Mouse (Mus musculus): Measurements from ENCODE around the gene Spindoc.
A peak's percentile ranks its signal among the peaks of the same experiment; 100 is the strongest.

Spindoc gene

DNA sequence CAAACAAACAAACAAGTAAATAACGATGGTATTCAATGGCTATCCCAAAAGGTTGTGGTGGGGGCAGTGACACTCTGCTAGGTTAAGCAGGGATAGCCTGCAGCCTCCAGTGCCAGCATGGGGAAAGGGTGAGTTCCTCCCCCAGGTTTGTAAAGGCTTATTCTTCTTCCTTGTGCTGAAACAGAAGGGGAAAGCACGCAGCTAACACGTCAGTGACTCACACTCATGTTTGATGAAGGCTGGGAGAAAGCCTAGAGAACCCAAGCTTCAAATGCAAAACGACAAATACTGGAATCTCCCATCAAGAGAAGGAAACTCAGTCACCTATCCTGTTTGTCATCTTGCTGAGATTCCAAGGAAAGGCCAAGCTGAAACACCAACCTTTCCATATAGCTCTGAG is 47.1 kb downstream of the Spindoc start:
- no peak for DNase-seq (ENCODE audit: low read depth)

DNA sequence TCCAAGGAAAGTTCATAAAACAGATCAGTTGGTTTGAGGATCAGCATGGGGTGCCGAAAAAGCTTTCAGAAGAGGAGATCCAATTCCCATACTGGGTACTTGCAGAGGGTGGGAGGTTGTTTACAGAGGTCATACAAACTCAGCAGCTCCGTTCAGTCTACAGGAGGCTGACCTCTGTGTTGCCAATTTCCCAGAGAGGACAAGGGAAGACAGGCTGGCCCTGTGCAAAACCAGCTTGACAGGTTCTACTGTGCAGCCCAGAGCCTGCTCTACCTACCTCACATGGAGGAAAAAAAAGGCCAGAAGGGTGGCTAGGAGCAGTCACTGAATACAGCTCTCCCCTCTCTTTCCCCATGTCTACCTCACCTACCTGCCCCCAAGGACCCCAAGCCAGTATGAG is 48.7 kb downstream of the Spindoc start:
- no peak for DNase-seq (ENCODE audit: low read depth)

DNA sequence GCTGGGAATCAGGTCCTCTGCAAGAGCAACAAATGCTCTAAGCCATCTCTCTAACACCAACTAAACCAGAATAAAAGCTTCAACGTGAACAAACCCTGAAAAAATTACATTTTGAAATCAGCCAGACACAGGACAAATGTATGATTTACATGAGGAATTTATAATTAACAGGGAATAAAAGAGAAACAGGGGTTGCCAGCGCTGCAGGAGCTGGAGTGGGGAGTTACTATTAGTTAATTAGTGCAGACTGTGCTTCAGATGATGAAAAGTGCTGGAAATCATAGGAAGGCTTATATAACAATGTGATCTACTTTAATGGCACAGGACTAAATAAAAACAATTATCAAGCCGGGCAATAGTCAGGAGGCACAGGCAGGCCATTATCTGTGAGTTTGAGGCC is 61.4 kb downstream of the Spindoc start:
- no peak for DNase-seq (ENCODE audit: low read depth)

DNA sequence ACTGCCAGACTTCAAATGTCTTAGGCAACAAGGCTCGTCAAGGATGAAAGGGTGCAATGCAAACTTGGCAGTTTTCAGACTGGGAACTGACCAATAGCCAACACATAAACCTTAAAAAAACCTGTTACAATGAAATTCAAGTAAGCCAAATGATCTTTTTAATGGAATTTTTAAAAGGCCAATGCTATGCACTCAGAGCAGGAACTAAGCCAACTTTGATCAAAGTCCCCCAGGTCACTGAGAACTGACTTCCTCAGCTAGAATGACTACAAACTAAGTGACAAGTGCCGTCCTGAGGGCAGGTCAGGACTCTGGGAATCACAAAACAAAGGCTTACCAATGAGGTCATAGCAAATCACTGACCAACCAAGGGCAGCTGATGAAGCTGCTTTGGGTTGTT is 62.6 kb downstream of the Spindoc start:
- no peak for DNase-seq (ENCODE audit: low read depth)

DNA sequence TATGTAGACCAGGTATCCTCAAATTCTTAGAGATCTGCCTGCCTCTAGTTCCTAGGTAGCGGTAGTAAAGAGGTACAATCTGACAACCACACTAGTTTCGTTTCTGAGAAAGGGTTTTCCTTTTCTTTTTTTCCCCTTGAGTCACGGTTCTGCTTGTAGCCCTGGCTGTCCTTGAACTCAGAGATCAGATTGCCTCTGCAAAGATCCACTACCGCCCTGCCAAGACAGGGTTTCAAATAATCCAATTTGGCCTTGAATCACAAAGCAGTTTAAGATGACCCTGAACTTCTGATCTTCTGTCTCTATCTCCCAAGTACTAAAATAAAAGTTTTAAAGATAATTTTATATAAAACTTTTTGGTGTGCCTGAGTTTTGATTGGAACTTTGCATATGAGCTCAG is 65.1 kb downstream of the Spindoc start:
- DNase-seq (ENCODE audit: low read depth): no peak

DNA sequence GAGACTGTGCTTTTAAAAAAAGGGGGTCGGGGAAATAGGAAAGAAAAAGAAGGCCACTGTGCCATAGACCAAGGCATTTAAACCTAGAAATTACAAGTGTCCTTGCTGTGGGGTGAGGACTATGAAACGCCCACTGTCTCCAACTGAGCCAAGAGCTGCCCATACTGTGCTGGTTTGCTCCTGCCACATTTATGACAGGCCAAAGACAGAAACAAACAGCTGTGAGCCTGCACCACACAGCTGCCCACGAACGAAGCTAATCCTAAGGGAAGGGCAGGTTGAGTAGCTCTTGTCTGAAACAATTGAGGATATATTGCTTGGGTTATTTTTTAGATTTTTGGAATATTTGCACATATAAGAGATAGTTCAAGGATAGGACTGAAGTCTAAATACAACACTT is 66.0 kb downstream of the Spindoc start:
- DNase-seq (ENCODE audit: low read depth): no peak

DNA sequence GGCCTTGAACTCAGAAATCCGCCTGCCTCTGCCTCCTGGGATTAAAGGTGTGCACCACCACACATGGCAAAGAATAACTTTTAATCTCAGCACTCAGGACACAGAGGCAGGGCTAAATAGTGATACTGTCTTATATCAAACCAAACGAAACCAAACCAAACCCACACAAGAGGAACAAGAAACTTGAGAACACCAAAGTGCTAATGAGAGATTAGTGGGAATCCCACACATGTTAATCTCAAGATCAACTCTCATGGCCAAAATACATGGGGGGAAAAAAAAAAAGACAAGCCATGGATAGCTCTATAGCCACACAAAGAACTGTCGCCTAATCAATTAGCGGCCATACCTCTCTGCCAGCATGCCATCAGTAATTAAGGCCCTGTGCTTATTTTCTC is 67.2 kb downstream of the Spindoc start:
- DNase-seq (ENCODE audit: low read depth): no peak

DNA sequence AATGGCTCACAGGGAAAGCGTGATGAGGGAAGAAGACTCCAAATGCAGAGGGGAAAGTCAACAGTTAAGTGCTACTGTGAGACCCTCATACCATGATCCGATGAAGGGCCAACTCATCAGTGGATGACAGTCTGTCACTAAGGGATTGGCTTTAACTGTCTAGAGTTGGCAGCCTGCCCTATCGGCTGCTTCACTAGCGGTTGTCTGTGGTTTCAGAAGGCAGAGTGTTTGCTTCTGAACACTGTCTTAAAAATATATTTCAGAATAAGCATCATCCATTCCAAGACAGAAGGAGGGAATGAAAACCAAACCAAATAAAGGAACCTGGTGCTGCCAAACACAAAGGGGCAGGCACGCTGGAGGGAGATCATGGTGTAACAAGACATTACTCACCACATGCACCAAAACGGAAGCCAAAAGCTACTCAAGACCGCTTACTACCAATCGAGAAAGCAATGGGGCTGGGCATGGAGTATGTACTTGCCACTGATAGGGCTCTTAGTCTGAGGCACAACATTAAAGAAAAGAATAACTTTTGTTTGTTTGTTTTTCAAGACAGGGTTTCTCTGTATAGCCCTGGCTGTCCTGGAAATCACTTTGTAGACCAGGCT is 67.7 kb downstream of the Spindoc start:
- no peak for DNase-seq (ENCODE audit: low read depth)

DNA sequence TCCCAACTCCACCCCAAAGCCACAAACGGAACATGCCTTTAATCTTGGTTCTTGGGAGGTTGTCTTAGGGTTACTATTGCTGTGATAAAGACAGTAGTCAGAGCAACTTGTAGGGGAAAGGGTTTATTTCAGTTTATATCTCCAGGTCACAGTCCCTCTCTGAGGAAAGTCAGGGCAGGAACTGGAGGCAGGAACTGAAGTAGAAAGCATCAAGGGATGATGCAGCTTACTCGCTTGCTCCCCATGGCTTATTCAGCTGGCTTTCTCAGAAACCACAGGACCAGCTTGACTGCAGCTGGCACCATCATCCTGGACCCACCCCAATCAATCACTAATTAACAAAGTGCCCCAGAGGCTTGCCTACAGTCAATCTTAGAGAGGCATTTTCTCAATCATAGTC is 69.1 kb downstream of the Spindoc start:
- no peak for DNase-seq (ENCODE audit: low read depth)

DNA sequence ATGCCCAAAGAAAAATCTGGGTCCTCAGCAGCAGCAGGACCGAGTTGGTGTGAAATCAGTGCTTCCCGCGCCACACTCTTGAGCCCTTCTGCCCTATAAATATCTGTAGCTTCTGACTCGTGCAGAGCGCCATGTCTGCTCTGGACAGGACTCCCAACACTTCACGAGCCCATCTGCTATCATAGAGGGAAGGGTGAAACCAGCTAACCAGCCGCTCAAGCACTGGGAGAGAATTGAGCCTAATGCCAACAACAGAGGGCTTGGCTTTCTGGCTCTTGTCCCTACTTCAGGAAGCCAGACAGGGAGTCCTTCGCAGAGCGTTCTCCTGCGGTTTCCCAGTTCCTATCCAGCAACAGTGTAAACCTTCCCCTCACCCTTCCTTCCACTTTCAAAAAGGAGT is 71.5 kb downstream of the Spindoc start:
- DNase-seq (ENCODE audit: low read depth): no peak

DNA sequence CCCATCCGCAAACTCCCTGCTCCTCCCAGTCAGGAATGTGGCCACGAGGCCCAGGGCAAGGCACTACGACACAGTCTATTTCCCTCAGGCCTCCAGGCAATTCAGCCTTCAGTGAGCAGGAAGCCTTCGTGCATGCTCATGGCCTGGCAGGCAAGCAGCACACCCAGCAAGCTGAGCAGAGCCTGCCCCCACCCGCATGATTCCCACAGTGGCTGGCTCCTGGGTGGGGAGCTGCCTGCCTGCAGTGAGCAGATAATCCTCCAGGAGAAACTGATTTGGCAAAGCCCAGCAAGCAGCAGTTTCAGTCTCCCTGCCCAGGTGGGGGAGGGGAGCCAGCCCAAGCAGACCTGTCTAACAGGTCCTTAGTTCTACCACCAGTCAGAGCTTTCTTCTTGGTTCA is 72.1 kb downstream of the Spindoc start:
- peak; percentile 61 for DNase-seq (ENCODE audit: low read depth)

DNA sequence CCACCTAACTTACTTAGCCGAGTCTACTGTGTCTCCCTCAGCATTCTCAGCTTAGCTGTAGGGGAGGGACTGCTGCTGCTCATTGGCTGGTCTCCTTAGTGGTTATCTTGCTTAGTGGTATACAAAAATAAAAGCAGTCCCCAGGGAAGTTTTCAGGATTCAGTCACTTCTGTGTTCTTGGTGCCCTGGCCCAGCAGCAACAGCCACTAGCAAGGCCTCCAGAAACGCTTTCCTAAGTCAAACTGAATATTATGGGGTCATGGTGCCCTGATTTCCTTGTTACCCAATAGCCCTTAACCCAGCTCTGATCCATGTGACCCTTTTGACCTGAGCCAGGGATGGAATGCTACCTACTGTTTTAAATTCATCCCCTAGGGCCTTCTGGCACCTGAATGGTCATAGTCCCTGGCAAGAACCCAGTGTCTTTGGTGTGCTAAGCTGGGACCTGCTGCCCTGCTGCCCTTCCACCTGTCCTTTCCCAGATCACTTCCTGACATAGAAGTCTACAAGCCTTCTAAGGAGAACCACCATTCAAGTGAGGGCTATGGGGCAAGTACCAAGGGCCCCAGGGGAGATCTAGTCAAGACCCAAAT is 73.0 kb downstream of the Spindoc start:
- DNase-seq (ENCODE audit: low read depth): no peak

DNA sequence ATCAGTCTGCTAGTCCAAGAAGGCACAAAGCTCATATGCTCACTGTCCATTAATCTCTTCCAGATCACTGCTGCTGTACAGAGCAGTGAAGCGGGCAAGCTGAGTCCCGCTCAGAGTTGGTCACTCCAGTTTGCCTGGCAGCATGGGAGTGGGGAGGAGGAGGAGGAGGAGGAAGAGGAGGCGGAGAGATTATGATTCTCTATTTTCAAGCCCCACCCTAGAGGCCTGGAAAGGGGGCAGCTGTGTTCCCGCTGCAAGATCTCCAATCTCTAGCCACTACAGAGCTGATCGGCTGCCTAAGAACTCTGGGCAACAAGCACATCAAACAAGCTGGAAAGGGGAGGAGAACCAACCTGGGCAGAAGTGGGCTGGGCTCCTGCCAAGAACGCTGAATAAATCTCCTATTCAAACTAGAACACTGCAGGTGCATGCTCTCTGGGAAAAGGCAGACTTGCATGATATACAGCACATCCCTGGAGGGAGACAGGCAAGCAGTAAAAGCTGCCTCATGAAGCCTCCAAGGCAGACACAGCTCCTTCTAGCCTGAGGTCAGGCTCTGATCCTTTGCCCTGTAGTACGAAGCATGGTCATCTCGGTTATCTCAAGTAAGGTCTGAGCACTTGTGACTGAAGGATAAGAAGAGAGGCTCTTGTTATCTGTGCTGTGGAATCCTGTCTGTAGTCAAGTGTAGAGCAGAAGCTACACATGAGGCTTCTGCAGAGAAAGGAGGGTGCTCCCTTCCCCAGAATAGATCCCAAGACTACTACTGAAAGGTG is 74.6 kb downstream of the Spindoc start:
- peak; percentile 60 for DNase-seq (ENCODE audit: low read depth)

DNA sequence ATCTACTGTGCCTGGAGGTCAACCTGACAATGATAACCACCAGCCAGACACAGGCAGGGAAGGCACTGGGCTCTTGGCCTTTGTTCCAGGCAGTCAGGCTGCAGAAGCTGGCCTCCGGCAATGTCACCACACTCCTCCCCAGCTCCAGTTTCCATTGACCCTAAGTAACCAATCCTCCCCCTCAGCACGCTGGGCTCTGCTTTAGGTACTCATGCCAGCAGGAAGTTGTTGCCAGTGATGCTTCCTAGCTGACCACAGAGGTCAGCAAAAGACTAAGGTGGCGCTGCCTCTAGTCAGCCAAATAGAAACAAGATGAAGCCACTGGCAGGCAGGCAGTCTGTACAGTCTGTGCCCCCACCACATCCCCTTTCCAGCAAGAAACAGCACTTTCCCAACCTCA is 75.8 kb downstream of the Spindoc start:
- no peak for DNase-seq (ENCODE audit: low read depth)

DNA sequence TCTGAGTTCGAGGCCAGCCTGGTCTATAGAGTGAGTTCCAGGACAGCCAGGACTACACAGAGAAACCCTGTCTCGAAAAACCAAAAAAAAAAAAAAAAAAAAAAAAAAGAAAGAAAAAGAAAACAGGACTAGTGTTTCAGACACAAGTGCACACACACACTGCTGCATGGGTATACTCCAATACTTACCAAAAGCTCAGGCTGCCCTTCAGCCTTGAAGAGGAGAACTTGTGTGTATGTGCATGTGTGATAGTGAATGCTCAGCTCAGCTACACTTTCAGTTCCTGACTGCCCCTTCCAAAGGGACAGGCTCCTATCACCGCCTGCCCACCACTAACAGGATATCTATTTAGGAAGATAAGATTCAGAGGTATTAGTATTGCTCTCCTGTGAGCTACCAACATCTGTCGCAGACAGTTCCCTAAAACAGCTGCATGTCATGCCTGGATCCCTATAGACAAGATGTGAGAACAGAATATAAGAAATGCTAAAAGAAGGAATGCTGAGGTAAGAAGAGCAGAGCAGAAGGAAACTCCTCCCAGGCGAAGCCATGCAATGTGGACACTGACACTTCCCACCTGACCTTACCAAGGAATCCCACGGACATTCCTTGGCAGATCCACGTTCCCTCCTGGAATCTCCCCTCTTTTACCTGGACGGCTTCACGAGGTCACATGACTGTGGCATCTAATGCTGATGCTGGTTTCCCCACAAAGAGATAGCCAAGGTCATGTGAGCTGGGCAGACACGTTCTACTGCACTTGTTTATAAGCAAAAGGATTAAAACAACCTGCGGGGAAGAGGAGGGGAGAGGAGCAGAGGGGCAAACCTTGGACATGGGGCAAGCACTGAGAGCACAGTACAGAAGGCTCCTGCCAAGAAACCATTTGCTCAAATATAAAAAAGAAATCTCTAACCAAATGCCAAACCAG is 77.1 kb downstream of the Spindoc start:
- no peak for DNase-seq (ENCODE audit: low read depth)

DNA sequence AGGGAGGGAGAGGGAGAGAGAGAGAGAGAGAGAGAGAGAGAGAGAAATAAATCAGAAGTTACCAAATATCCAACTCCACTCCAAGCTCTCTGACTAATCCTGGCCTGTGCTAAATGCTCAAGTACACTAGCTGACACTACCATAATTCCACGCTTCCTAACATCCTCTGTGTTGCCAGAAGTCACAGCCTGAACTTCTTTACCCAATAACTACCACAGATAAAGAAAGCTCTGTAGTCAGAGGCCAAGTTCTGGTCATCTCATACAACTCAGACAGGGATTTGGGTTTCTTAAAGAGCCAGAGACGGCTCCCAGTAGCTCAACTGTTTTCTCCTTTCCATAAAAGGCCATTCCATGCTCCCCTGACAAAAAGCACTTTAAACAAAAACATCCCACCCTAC is 78.0 kb downstream of the Spindoc start:
- no peak for DNase-seq (ENCODE audit: low read depth)

Data from c-Kit-positive CD71-positive TER-119-negative erythroid progenitor cells, embryonic 14.5 days (primary cell).